Mouse (Mus musculus) brain, embryonic 14.5 days (tissue): ENCODE measurements at regions not wholly inside any gene's neighbourhood (a gene's known extent, or its start where the extent isn't known, plus 50 kb on each side); places are given as distances from the start of the nearest gene placed in this dataset.

Experiments
- CTCF ChIP-seq: fragments of 200-500 bp; IDR thresholded peaks from 2 replicates; pipeline ENCODE4 v1.5.1; 2012; ENCODE audit warnings: inconsistent platforms, mild to moderate bottlenecking, moderate library complexity, borderline replicate concordance; ENCODE audit not compliant: insufficient read depth, insufficient read length; ENCODE audit errors: extremely low read depth
- POLR2A ChIP-seq: fragments of 200-500 bp; IDR thresholded peaks from 2 replicates; pipeline ENCODE4 v1.6.1; 2012; ENCODE audit warnings: mild to moderate bottlenecking, inconsistent platforms, borderline replicate concordance; ENCODE audit not compliant: poor library complexity, insufficient read depth, insufficient read length, severe bottlenecking; ENCODE audit errors: extremely low read depth

GRCm38 (mm10) chr1:30683889-30684288 lies 189.8 kb downstream of the Phf3 start:
- TF ChIP-seq POLR2A (no peak), CTCF (no peak)
